Mouse (Mus musculus) myocyte (in vitro differentiated cells): ENCODE measurements around the gene St3gal3. TPM values are rescaled to one million over a fixed set of nuclear protein-coding genes. Genes with fewer than 3 reads are reported as not detected.

Experiments
- H3K27me3 ChIP-seq: one replicate; pipeline ENCODE4 v1.6.1; 2011; ENCODE audit not compliant: control insufficient read depth, insufficient read depth, insufficient read length
- H3K36me3 ChIP-seq: one replicate; pipeline ENCODE4 v1.6.1; 2011; ENCODE audit not compliant: control insufficient read depth, insufficient read depth
- H3K4me2 ChIP-seq: one replicate; pipeline ENCODE4 v1.6.1; 2011; ENCODE audit warnings: low read depth, control low read depth
- H3K4me3 ChIP-seq: one replicate; pipeline ENCODE4 v1.5.1; 2011; ENCODE audit warnings: mild to moderate bottlenecking, control low read depth, moderate library complexity
- H3K79me2 ChIP-seq: one replicate; pipeline ENCODE4 v1.6.1; 2011; ENCODE audit not compliant: control insufficient read depth, insufficient read depth
- H3ac ChIP-seq: one replicate; pipeline ENCODE4 v1.6.1; 2011; ENCODE audit not compliant: control insufficient read depth, insufficient read length
- CEBPB ChIP-seq: IDR thresholded peaks from 2 replicates; pipeline ENCODE4 v1.6.1; 2011; ENCODE audit warnings: mild to moderate bottlenecking, moderate library complexity; ENCODE audit not compliant: poor library complexity, insufficient read depth, severe bottlenecking
- E2F4 ChIP-seq: IDR thresholded peaks from one replicate; pipeline ENCODE4 v1.6.1; 2011; ENCODE audit warnings: mild to moderate bottlenecking, control low read depth, moderate library complexity; ENCODE audit not compliant: insufficient read depth
- MAX ChIP-seq: IDR thresholded peaks from one replicate; pipeline ENCODE4 v1.6.1; 2011; ENCODE audit warnings: low read depth, mild to moderate bottlenecking, control low read depth
- MYOD1 ChIP-seq, 3 experiments: IDR thresholded peaks; one replicate each; pipeline ENCODE4 v1.6.1; 2011; ENCODE audit warnings: control low read depth in 2 of 3, low read depth in 2 of 3, mild to moderate bottlenecking in 2 of 3, moderate library complexity in 1 of 3; ENCODE audit not compliant: insufficient read length in 2 of 3, control insufficient read depth in 1 of 3
- MYOG ChIP-seq, 3 experiments: IDR thresholded peaks; one replicate each; pipeline ENCODE4 v1.6.1; 2011; ENCODE audit warnings: control low read depth in 2 of 3, low read depth in 2 of 3, mild to moderate bottlenecking in 2 of 3; ENCODE audit not compliant: insufficient read length in 2 of 3, control insufficient read depth in 1 of 3, insufficient read depth in 1 of 3
- POLR2A ChIP-seq: IDR thresholded peaks from one replicate; pipeline ENCODE4 v1.6.1; 2011; ENCODE audit warnings: low read depth, mild to moderate bottlenecking, control low read depth, moderate library complexity; ENCODE audit not compliant: insufficient read length
- POLR2AphosphoS2 ChIP-seq: IDR thresholded peaks from one replicate; pipeline ENCODE4 v1.6.1; 2011; ENCODE audit warnings: low read depth, control low read depth; ENCODE audit not compliant: insufficient read length
- REST ChIP-seq: IDR thresholded peaks from one replicate; pipeline ENCODE4 v1.6.1; 2011; ENCODE audit warnings: mild to moderate bottlenecking, control low read depth, moderate library complexity; ENCODE audit not compliant: insufficient read depth, insufficient read length
- SRF ChIP-seq: IDR thresholded peaks from one replicate; pipeline ENCODE4 v1.6.1; 2011; ENCODE audit warnings: low read depth; ENCODE audit not compliant: control insufficient read depth, insufficient read length
- TCF12 ChIP-seq: IDR thresholded peaks from one replicate; pipeline ENCODE4 v1.6.1; 2011; ENCODE audit warnings: mild to moderate bottlenecking, control low read depth; ENCODE audit not compliant: poor library complexity, insufficient read depth, severe bottlenecking
- TCF3 ChIP-seq: IDR thresholded peaks from one replicate; pipeline ENCODE4 v1.6.1; 2011; ENCODE audit warnings: low read depth, control low read depth; ENCODE audit not compliant: insufficient read length
- USF1 ChIP-seq: IDR thresholded peaks from one replicate; pipeline ENCODE4 v1.6.1; 2011; ENCODE audit warnings: low read depth, mild to moderate bottlenecking, control low read depth, moderate library complexity
- polyA plus RNA-seq: library from polyadenylated mRNA; unstranded; fragments of >200 nt; fragmentation: generic; extraction: Trizol; gene quantifications from one replicate; pipeline ENCODE4 v1.2.1, GENCODE M21; 2012; ENCODE audit warnings: missing spikeins

Gene St3gal3
- polyA plus RNA-seq, 1 experiment = 45.1 TPM

GRCm38 (mm10) chr4:118081608-118082331 is 52.9 kb downstream of the St3gal3 start:
- Histone ChIP-seq H3K27me3 (no peaks in the 10 kb centered on the region), H3K36me3 (no peaks in the 10 kb centered on the region), H3ac (no peak overlapping the region), H3K4me2 (no peak overlapping the region), H3K4me3 (no peak overlapping the region), H3K79me2 (no peaks in the 10 kb centered on the region)
- TF ChIP-seq MAX (no peak), TCF3 (no peak), MYOD1 (IDR thresholded peaks at IDR 0.05; ENCODE audit: control insufficient read depth in 1 of 3, insufficient read length in 2 of 3, low read depth in 2 of 3) (peak in 1 of 3 experiments; percentile 64), MYOG (IDR thresholded peaks at IDR 0.05; ENCODE audit: control insufficient read depth in 1 of 3, insufficient read depth in 1 of 3, insufficient read length in 2 of 3, low read depth in 2 of 3) (peak in 1 of 3 experiments; percentile 79)

DNA sequence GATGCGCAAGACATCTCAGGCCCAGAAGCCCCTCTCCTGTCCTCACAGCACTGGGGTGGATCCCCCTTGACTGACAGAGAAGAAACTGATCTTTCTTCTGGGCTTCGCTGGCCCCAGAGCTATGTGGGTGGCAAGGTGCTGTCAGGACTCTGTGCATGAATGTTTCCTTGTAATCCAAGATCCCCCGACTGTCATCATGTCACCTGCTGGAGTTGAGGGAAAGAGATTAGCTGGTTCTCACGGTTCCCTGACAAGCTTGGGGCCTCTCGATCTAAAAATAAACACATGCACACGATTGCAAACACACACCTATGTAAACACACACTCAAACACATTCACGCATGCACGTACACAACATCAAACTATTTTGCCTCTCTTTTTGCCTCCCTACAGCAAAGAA is 54.2 kb downstream of the St3gal3 start:
- Histone ChIP-seq H3K79me2 (no peaks in the 10 kb centered on the region), H3K4me2 (no peak overlapping the region), H3ac (no peak overlapping the region), H3K27me3 (no peaks in the 10 kb centered on the region), H3K4me3 (no peak overlapping the region), H3K36me3 (no peaks in the 10 kb centered on the region)
- TF ChIP-seq MYOG (IDR thresholded peaks at IDR 0.05; ENCODE audit: control insufficient read depth in 1 of 3, insufficient read depth in 1 of 3, insufficient read length in 2 of 3, low read depth in 2 of 3) (no peak), TCF12 (no peak), USF1 (no peak), MYOD1 (IDR thresholded peaks at IDR 0.05; ENCODE audit: control insufficient read depth in 1 of 3, insufficient read length in 2 of 3, low read depth in 2 of 3) (no peak), E2F4 (no peak), POLR2A (no peak), SRF (no peak), TCF3 (no peak), CEBPB (no peak), REST (no peak), POLR2AphosphoS2 (no peak), MAX (no peak)

DNA sequence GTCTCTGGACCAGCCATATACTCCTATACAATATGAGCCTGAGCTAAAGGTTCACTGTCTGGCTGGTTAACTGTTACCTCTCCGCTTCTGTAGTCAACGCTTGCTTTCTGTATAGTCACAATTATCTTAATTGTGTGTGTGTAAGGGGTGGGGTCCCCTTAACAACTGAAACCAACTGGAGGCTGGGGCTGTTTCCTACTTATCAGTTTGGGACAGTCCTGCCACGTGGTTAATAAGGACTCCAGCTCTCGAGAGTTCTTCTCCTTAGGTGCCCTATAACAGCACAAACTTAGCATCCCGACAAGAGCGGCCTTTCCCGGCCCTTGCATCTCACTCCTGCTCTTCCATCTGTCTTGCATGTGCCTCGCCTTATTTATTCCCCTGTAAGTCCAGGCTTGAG is 55.5 kb downstream of the St3gal3 start:
- Histone ChIP-seq H3K36me3 (no peaks in the 10 kb centered on the region), H3ac (no peak overlapping the region), H3K4me2 (no peak overlapping the region), H3K27me3 (no peaks in the 10 kb centered on the region), H3K4me3 (no peak overlapping the region), H3K79me2 (no peaks in the 10 kb centered on the region)
- TF ChIP-seq MYOG (IDR thresholded peaks at IDR 0.05; ENCODE audit: control insufficient read depth in 1 of 3, insufficient read depth in 1 of 3, insufficient read length in 2 of 3, low read depth in 2 of 3) = no peak
- TF ChIP-seq MAX = no peak

- no peak overlapping the region for H3K4me2 ChIP-seq
- TF ChIP-seq REST (no peak), POLR2A (no peak), TCF3 (no peak), SRF (no peak), TCF12 (no peak), MYOD1 (IDR thresholded peaks at IDR 0.05; ENCODE audit: control insufficient read depth in 1 of 3, insufficient read length in 2 of 3, low read depth in 2 of 3) (no peak), MYOG (IDR thresholded peaks at IDR 0.05; ENCODE audit: control insufficient read depth in 1 of 3, insufficient read depth in 1 of 3, insufficient read length in 2 of 3, low read depth in 2 of 3) (no peak), E2F4 (no peak), USF1 (no peak), CEBPB (no peak), POLR2AphosphoS2 (no peak), MAX (no peak)
These were observed 56.1 kb downstream of the St3gal3 start for GRCm38 (mm10) chr4:118078576-118078975.

DNA sequence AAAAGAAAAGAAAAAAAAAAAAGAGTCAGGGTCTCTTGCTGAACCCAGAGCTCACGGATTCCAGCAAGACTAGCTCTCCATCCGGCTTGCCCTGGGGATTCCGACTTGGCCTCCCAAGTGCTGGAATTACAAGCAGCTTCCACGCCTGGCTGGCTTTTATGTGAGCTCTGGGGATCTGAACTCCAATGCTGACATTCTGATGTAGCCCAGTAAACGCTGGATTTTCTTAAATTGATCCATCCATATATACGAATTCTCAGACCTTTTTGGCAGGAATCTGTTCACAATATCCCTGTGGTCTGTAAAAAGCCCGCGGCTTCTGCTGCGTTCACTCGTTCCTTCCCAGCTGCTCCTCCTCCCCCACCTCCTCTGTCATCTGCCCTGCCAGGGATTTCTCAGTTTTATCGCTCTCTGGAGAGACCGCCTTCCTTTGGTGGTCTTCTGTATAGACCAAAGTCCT is 57.4 kb downstream of the St3gal3 start:
- no peaks in the 10 kb centered on the region for H3K79me2 ChIP-seq
- H3K4me3 ChIP-seq = no peak overlapping the region
- no peak overlapping the region for H3K4me2 ChIP-seq
- H3ac ChIP-seq = no peak overlapping the region
- H3K36me3 ChIP-seq = no peaks in the 10 kb centered on the region
- H3K27me3 ChIP-seq = no peaks in the 10 kb centered on the region
- TF ChIP-seq REST (no peak), POLR2AphosphoS2 (no peak), MAX (no peak), POLR2A (no peak), SRF (no peak)

More at GRCm38 (mm10) chr4:118078576-118078975, 56.1 kb downstream of the St3gal3 start:
- Histone ChIP-seq H3K79me2 (no peaks in the 10 kb centered on the region), H3K36me3 (no peaks in the 10 kb centered on the region), H3K4me3 (no peak overlapping the region), H3ac (no peak overlapping the region), H3K27me3 (no peaks in the 10 kb centered on the region)
